Mouse (Mus musculus) bone marrow macrophage, adult 2 months (primary cell): ENCODE measurements at regions not wholly inside any gene's neighbourhood (a gene's known extent, or its start where the extent isn't known, plus 50 kb on each side); places are given as distances from the start of the nearest gene placed in this dataset.

Experiments used
- CTCF ChIP-seq: IDR thresholded peaks from 2 replicates; pipeline ENCODE4 v1.5.1; 2012; ENCODE audit warnings: low read depth, mild to moderate bottlenecking, low read length, moderate library complexity
- POLR2A ChIP-seq: IDR thresholded peaks from 2 replicates; pipeline ENCODE4 v1.6.1; 2012; ENCODE audit warnings: mild to moderate bottlenecking, low read depth, low read length, borderline replicate concordance

GRCm38 (mm10) chr15:97469684-97470344 is 222.7 kb upstream of the Amigo2 start:
- TF ChIP-seq CTCF (no peak), POLR2A (no peak)
